Mouse (Mus musculus) heart, postnatal 0 days (tissue): ENCODE data around the gene Ifnlr1. TPM values are rescaled to one million over a fixed set of nuclear protein-coding genes. Genes with fewer than 3 reads are reported as not detected.
A peak's percentile ranks its signal among the peaks of the same experiment; 100 is the strongest.

Source experiments
- ATAC-seq: fragments of 200-750 bp; cut with Nextera tagmentation; 2 replicates; pipeline ENCODE4 v1.8.0; 2017; ENCODE audit warnings: low read depth, moderate number of reproducible peaks, moderate library complexity; ENCODE audit not compliant: insufficient read depth
- DNase-seq: peaks from one replicate; pipeline ENCODE4 v3.0.0-alpha.2; 2016; ENCODE audit warnings: low spot score
- H3K27ac ChIP-seq: fragments of 300-500 bp; sonication (generic); 2 replicates; pipeline ENCODE4 v1.5.1; 2014; ENCODE audit warnings: low read depth, mild to moderate bottlenecking
- H3K27me3 ChIP-seq: fragments of 300-500 bp; sonication (generic); 2 replicates; pipeline ENCODE4 v1.6.1; 2014; ENCODE audit warnings: low read length, mixed read lengths; ENCODE audit not compliant: control insufficient read depth, insufficient read depth
- H3K36me3 ChIP-seq: fragments of 300-500 bp; sonication (generic); replicated peaks from 2 replicates; pipeline ENCODE4 v1.6.1; 2014; ENCODE audit warnings: low read length, mixed read lengths; ENCODE audit not compliant: control insufficient read depth, insufficient read depth
- H3K4me1 ChIP-seq: fragments of 300-500 bp; sonication (generic); 2 replicates; pipeline ENCODE4 v1.6.1; 2014; ENCODE audit warnings: antibody characterized with exemption; ENCODE audit not compliant: control insufficient read depth, insufficient read depth
- H3K4me2 ChIP-seq: fragments of 300-500 bp; sonication (generic); 2 replicates; pipeline ENCODE4 v1.6.1; 2014; ENCODE audit warnings: low read depth, mild to moderate bottlenecking, low read length, moderate library complexity
- H3K4me3 ChIP-seq: fragments of 300-500 bp; sonication (generic); 2 replicates; pipeline ENCODE4 v1.5.1; 2014; ENCODE audit warnings: low read depth, low read length
- H3K9ac ChIP-seq: fragments of 300-500 bp; sonication (generic); replicated peaks from 2 replicates; pipeline ENCODE4 v1.6.1; 2014; ENCODE audit warnings: low read depth, low read length, mixed read lengths
- H3K9me3 ChIP-seq: fragments of 300-500 bp; sonication (generic); replicated peaks from 2 replicates; pipeline ENCODE4 v1.6.1; 2016; ENCODE audit warnings: low read length; ENCODE audit not compliant: control insufficient read depth
- CTCF ChIP-seq: IDR thresholded peaks from 2 replicates; pipeline ENCODE4 v1.5.1; 2016; ENCODE audit warnings: antibody characterized with exemption, control low read depth, low read depth
- EP300 ChIP-seq: IDR thresholded peaks from 2 replicates; pipeline ENCODE4 v1.6.1; 2016; ENCODE audit warnings: antibody characterized with exemption, low read depth
- WGBS: fragments of 180-500 bp; shearing (Covaris S2); extraction: QIAGEN DNeasy Blood & Tissue Kit; methylation state at CpG from one replicate; pipeline ENCODE4 v1.1.7; 2014; 5-methylcytosine and 5-hydroxymethylcytosine counted together
- polyA plus RNA-seq: library from polyadenylated mRNA; unstranded; fragments of >200 nt; fragmentation: Nextera tagmentation; extraction: Ambion mirVana; gene quantifications from 2 replicates; pipeline ENCODE4 v1.2.1, GENCODE M21; 2015
- total RNA-seq: library from RNA; depleted of rRNA; stranded (reverse); fragments of >200 nt; gene quantifications from 2 replicates; pipeline ENCODE4 v1.2.3, GENCODE M21; 2014; ENCODE audit warnings: low replicate concordance; rRNA removed

Ifnlr1 gene
- total and polyA plus RNA-seq, 2 experiments from 2014 or later, result 0.77 to 1.9 TPM

DNA sequence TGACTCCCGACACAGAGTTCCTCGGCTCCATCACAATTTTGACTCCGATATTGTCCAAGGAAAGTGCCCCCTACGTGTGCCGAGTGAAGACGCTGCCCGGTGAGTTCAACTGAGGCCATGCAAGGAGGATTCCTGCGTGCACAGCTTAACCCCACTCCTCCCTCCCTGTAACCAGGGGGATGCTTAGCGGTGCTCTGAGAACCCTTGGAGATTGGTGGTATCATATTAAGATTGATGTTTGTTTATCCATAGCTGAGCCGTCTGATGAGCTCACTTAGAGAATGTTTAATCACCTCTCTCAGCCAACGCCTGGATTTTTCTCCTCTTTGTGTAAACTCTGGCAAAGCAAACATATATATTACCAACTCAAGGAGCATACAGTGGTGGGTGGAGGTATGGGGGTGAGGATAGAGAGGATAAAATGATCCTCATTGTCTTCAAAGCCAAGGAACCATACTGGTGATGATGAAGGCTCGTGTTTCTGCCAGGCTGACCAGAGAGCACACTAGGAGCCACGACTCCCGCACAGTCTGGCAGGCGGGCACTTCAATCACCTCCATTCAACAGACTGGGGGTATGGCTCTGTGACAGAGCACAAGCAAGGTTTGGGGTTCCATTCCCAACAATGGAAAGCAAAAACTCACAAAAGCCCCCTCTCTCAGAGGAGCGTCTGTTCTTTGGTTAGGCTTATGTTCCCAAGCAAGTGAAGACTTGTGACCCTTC, 58.8 kb downstream of the Ifnlr1 start:
- no peaks in the 10 kb centered on the region for H3K36me3 ChIP-seq
- no peak for TF ChIP-seq CTCF
- TF ChIP-seq EP300, result no peak
- no peak for ATAC-seq
- WGBS, result 57% methylated on average over 16 of the region's 16 CpGs
- H3K4me1 ChIP-seq, result peaks cover 8% of the 10 kb centered on the region; the same call in 1 of the 2 replicates
- H3K9ac ChIP-seq, result no peak overlapping the region
- no peak overlapping the region for H3K4me2 ChIP-seq
- DNase-seq, result no peak
- no peak overlapping the region for H3K4me3 ChIP-seq
- H3K27me3 ChIP-seq, result no peaks in the 10 kb centered on the region
- H3K27ac ChIP-seq, result no peak overlapping the region
- H3K9me3 ChIP-seq, result no peaks in the 10 kb centered on the region

- Histone ChIP-seq H3K4me1 (peaks cover 8% of the 10 kb centered on the region; the same call in 1 of the 2 replicates), H3K27me3 (no peaks in the 10 kb centered on the region), H3K4me2 (no peak overlapping the region), H3K9ac (no peak overlapping the region), H3K4me3 (no peak overlapping the region), H3K9me3 (no peaks in the 10 kb centered on the region), H3K36me3 (no peaks in the 10 kb centered on the region), H3K27ac (no peak overlapping the region)
- DNase-seq (peak; percentile 41), ATAC-seq (peak; percentile 71)
- no peak for TF ChIP-seq EP300
- TF ChIP-seq CTCF, result no peak
- 52% methylated on average over 10 of the region's 10 CpGs for WGBS
These were observed 59.5 kb downstream of the Ifnlr1 start for GRCm38 (mm10) chr4:135745613-135746012.

- DNase-seq (no peak), ATAC-seq (no peak)
- no peaks in the 10 kb centered on the region for H3K27me3 ChIP-seq
- H3K4me2 ChIP-seq, result no peak overlapping the region
- WGBS, result 79% methylated on average over 8 of the region's 8 CpGs
- H3K4me1 ChIP-seq, result no peaks in the 10 kb centered on the region
- no peak overlapping the region for H3K9ac ChIP-seq
- H3K4me3 ChIP-seq, result no peak overlapping the region
- H3K9me3 ChIP-seq, result peaks cover 6% of the 10 kb centered on the region; the same call in 1 of the 2 replicates
- TF ChIP-seq EP300, result no peak
- no peak for TF ChIP-seq CTCF
- H3K36me3 ChIP-seq, result no peaks in the 10 kb centered on the region
- H3K27ac ChIP-seq, result no peak overlapping the region
These were observed 64.8 kb downstream of the Ifnlr1 start for GRCm38 (mm10) chr4:135750896-135751295.

GRCm38 (mm10) chr4:135752106-135752778, 66.2 kb downstream of the Ifnlr1 start:
- Histone ChIP-seq H3K9me3 (peaks cover 6% of the 10 kb centered on the region; the same call in 1 of the 2 replicates), H3K9ac (no peak overlapping the region), H3K27ac (no peak overlapping the region), H3K27me3 (no peaks in the 10 kb centered on the region), H3K4me1 (no peaks in the 10 kb centered on the region), H3K4me2 (no peak overlapping the region), H3K4me3 (no peak overlapping the region), H3K36me3 (no peaks in the 10 kb centered on the region)
- DNase-seq, result no peak
- WGBS, result 71% methylated on average over 7 of the region's 7 CpGs
- no peak for ATAC-seq
- TF ChIP-seq EP300 (no peak), CTCF (no peak)

DNA sequence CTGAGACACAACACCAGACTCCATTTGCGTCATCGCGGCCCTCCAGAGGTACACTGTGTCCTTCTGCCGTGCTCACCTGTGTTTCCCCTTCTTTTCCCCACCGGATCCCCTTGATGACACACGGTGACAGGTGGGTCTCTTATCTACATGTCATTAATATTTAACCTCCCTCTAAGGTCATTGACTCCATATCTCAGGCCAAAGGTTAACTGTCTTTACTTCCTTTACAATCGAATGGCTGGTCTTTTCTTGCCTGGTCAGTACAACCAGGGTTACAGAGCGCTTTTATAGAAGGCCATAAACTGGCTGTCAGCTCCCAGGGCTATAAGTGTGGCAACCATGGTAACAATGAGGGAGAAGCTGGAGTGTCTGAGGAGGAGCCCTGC, 66.7 kb downstream of the Ifnlr1 start:
- no peak overlapping the region for H3K9ac ChIP-seq
- no peaks in the 10 kb centered on the region for H3K27me3 ChIP-seq
- H3K36me3 ChIP-seq, result no peaks in the 10 kb centered on the region
- ATAC-seq (no peak), DNase-seq (no peak)
- WGBS, result 75% methylated on average over 8 of the region's 8 CpGs
- peaks cover 6% of the 10 kb centered on the region; the same call in 1 of the 2 replicates for H3K9me3 ChIP-seq
- H3K4me2 ChIP-seq, result no peak overlapping the region
- H3K27ac ChIP-seq, result no peak overlapping the region
- no peaks in the 10 kb centered on the region for H3K4me1 ChIP-seq
- H3K4me3 ChIP-seq, result no peak overlapping the region
- TF ChIP-seq CTCF (no peak), EP300 (no peak)

Other genes starting within 250 kb of the Ifnlr1 start
- gene Stpg1, start 191.5 kb upstream of the Ifnlr1 start, total RNA-seq, result not detected in 2 replicates
- gene Stpg1, start 191.5 kb upstream of the Ifnlr1 start, polyA plus RNA-seq, result 0.18 and 0.37 TPM in 2 replicates
- 21.6 and 28.7 TPM in 2 replicates for gene Nipal3, start 191.2 kb upstream of the Ifnlr1 start, total RNA-seq
- 4.7 and 5.1 TPM in 2 replicates for gene Nipal3, start 191.2 kb upstream of the Ifnlr1 start, polyA plus RNA-seq
- gene Grhl3, start 112.7 kb upstream of the Ifnlr1 start, total RNA-seq, result 1.8 and 1.9 TPM in 2 replicates
- 1.4 and 1.9 TPM in 2 replicates for gene Grhl3, start 112.7 kb upstream of the Ifnlr1 start, polyA plus RNA-seq
- gene Il22ra1, start 41.9 kb downstream of the Ifnlr1 start, total RNA-seq, result not detected in 2 replicates
- gene Il22ra1, start 41.9 kb downstream of the Ifnlr1 start, polyA plus RNA-seq, result not detected in 2 replicates
- gene Myom3, start 73.4 kb downstream of the Ifnlr1 start, total RNA-seq, result 0.12 and 0.27 TPM in 2 replicates
- 0.80 and 0.82 TPM in 2 replicates for gene Myom3, start 73.4 kb downstream of the Ifnlr1 start, polyA plus RNA-seq
- 51.8 and 63.6 TPM in 2 replicates for gene Srsf10, start 169.5 kb downstream of the Ifnlr1 start, total RNA-seq
- gene Srsf10, start 169.5 kb downstream of the Ifnlr1 start, polyA plus RNA-seq, result 97.0 and 102 TPM in 2 replicates
- 78.7 and 80.8 TPM in 2 replicates for gene Pnrc2, start 187.6 kb downstream of the Ifnlr1 start, total RNA-seq
- gene Pnrc2, start 187.6 kb downstream of the Ifnlr1 start, polyA plus RNA-seq, result 107 and 111 TPM in 2 replicates
- 0.15 and 0.27 TPM in 2 replicates for gene Cnr2, start 209.1 kb downstream of the Ifnlr1 start, total RNA-seq
- gene Cnr2, start 209.1 kb downstream of the Ifnlr1 start, polyA plus RNA-seq, result 0.36 and 0.44 TPM in 2 replicates
- 24.3 and 30.3 TPM in 2 replicates for gene Fuca1, start 234.4 kb downstream of the Ifnlr1 start, total RNA-seq
- gene Fuca1, start 234.4 kb downstream of the Ifnlr1 start, polyA plus RNA-seq, result 48.4 and 50.4 TPM in 2 replicates